Mouse (Mus musculus): ENCODE measurements at regions not wholly inside any gene's neighbourhood (a gene's known extent, or its start where the extent isn't known, plus 50 kb on each side); places are given as distances from the start of the nearest gene placed in this dataset.

- Histone ChIP-seq H3K27ac (ENCODE audit: poor library complexity, severe bottlenecking) (no peak overlapping the region), H3K4me2 (no peak overlapping the region), H3K4me1 (replicated peaks) (no peaks in the 10 kb centered on the region), H3K27me3 (replicated peaks) (no peaks in the 10 kb centered on the region), H3K9me3 (replicated peaks) (no peaks in the 10 kb centered on the region), H3K4me3 (no peak overlapping the region), H3K9ac (no peak overlapping the region), H3K36me3 (no peaks in the 10 kb centered on the region)
- ATAC-seq (ENCODE audit: insufficient number of reproducible peaks, low FRiP score): no peak
- WGBS: 78% methylated on average over 10 of the region's 10 CpGs
Observed at GRCm38 (mm10) chr1:186472955-186473354, 232.8 kb downstream of the Tgfb2 start.

- H3K4me2 ChIP-seq: no peak overlapping the region
- WGBS: 77% methylated on average over 5 of the region's 5 CpGs
- no peak overlapping the region for H3K9ac ChIP-seq
- H3K27me3 ChIP-seq (replicated peaks): no peaks in the 10 kb centered on the region
- no peak for ATAC-seq (ENCODE audit: insufficient number of reproducible peaks, low FRiP score)
- no peak overlapping the region for H3K27ac ChIP-seq (ENCODE audit: poor library complexity, severe bottlenecking)
- no peak overlapping the region for H3K4me3 ChIP-seq
- no peaks in the 10 kb centered on the region for H3K9me3 ChIP-seq (replicated peaks)
- no peaks in the 10 kb centered on the region for H3K36me3 ChIP-seq
- no peaks in the 10 kb centered on the region for H3K4me1 ChIP-seq (replicated peaks)
Observed at GRCm38 (mm10) chr1:186465526-186465925, 240.3 kb downstream of the Tgfb2 start.

GRCm38 (mm10) chr1:186460742-186461141, 245.0 kb downstream of the Tgfb2 start:
- Histone ChIP-seq H3K36me3 (no peaks in the 10 kb centered on the region), H3K4me1 (replicated peaks) (0 out of 2 replicates have a peak, but pooled peaks cover 3% of the 10 kb centered on the region), H3K9ac (no peak overlapping the region), H3K27me3 (replicated peaks) (no peaks in the 10 kb centered on the region), H3K27ac (ENCODE audit: poor library complexity, severe bottlenecking) (no peak overlapping the region), H3K9me3 (replicated peaks) (peaks cover 4% of the 10 kb centered on the region), H3K4me3 (no peak overlapping the region), H3K4me2 (no peak overlapping the region)
- no peak for ATAC-seq (ENCODE audit: insufficient number of reproducible peaks, low FRiP score)
- 69% methylated on average over 10 of the region's 10 CpGs for WGBS

- H3K27ac ChIP-seq (ENCODE audit: poor library complexity, severe bottlenecking): no peak overlapping the region
- no peak for ATAC-seq (ENCODE audit: insufficient number of reproducible peaks, low FRiP score)
- H3K27me3 ChIP-seq (replicated peaks): no peaks in the 10 kb centered on the region
- no peak overlapping the region for H3K9ac ChIP-seq
- H3K4me2 ChIP-seq: no peak overlapping the region
- H3K4me1 ChIP-seq (replicated peaks): 0 out of 2 replicates have a peak, but pooled peaks cover 3% of the 10 kb centered on the region
- H3K36me3 ChIP-seq: no peaks in the 10 kb centered on the region
- WGBS: 14% methylated on average over 2 of the region's 2 CpGs
- H3K4me3 ChIP-seq: no peak overlapping the region
- peaks cover 4% of the 10 kb centered on the region for H3K9me3 ChIP-seq (replicated peaks)
Observed at GRCm38 (mm10) chr1:186458099-186458637, 247.6 kb downstream of the Tgfb2 start.

DNA sequence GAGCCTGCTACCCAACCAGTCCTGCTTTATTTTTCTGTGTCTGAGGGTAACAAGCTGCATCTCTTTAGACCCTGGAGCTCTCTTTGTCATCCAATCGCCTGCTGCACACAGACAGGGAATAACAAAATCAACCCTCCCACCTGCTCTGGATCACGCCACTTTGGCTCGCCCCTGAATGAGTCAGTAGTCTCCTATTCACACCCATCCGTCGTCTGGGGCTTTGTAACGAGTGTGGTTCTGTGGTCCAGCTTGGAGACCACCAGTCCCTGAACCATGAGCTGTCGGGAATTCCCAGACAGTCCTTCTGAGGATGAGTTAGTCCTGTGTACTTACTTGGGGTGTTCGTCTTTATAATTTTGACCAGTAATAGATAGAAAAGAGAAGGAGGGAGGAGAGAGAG, 248.7 kb downstream of the Tgfb2 start:
- Histone ChIP-seq H3K27me3 (replicated peaks) (no peaks in the 10 kb centered on the region), H3K9ac (no peak overlapping the region), H3K9me3 (replicated peaks) (peaks cover 4% of the 10 kb centered on the region), H3K4me1 (replicated peaks) (0 out of 2 replicates have a peak, but pooled peaks cover 3% of the 10 kb centered on the region), H3K4me3 (no peak overlapping the region), H3K27ac (ENCODE audit: poor library complexity, severe bottlenecking) (no peak overlapping the region), H3K36me3 (no peaks in the 10 kb centered on the region), H3K4me2 (no peak overlapping the region)
- 78% methylated on average over 8 of the region's 8 CpGs for WGBS
- no peak for ATAC-seq (ENCODE audit: insufficient number of reproducible peaks, low FRiP score)

GRCm38 (mm10) chr1:186456131-186456530, 249.7 kb downstream of the Tgfb2 start:
- no peak for ATAC-seq (ENCODE audit: insufficient number of reproducible peaks, low FRiP score)
- H3K9ac ChIP-seq: no peak overlapping the region
- H3K27me3 ChIP-seq (replicated peaks): no peaks in the 10 kb centered on the region
- H3K27ac ChIP-seq (ENCODE audit: poor library complexity, severe bottlenecking): no peak overlapping the region
- no peak overlapping the region for H3K4me2 ChIP-seq
- H3K9me3 ChIP-seq (replicated peaks): peaks cover 4% of the 10 kb centered on the region
- H3K4me3 ChIP-seq: no peak overlapping the region
- H3K4me1 ChIP-seq (replicated peaks): 0 out of 2 replicates have a peak, but pooled peaks cover 3% of the 10 kb centered on the region
- H3K36me3 ChIP-seq: no peaks in the 10 kb centered on the region
- WGBS: 95% methylated on average over 3 of the region's 3 CpGs

DNA sequence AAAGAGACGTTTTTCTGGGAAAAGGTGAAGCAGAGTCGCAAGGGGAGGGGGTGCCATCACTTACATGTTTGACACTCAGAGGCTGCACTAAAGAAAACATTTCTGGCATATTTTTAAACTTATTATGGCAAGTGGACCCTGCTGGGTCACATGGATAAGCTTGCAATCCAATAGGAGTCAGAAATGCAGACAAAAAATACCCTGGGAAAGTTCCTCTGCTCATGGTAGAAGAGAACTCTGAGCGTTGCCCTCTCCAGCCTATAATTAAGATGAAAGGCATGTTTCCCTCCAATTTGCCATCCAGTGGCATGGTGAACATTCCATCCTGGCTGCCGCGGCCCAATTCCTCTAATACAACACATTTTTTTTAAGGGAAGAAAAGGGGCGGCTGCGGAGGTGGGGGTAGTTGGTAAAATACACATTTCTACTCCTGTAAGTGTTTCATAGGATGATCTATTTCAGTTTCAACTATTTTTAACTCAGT, 250.6 kb downstream of the Tgfb2 start:
- Histone ChIP-seq H3K9ac (no peak overlapping the region), H3K4me3 (no peak overlapping the region), H3K36me3 (no peaks in the 10 kb centered on the region), H3K4me2 (no peak overlapping the region), H3K9me3 (replicated peaks) (peaks cover 4% of the 10 kb centered on the region), H3K4me1 (replicated peaks) (0 out of 2 replicates have a peak, but pooled peaks cover 3% of the 10 kb centered on the region), H3K27me3 (replicated peaks) (no peaks in the 10 kb centered on the region), H3K27ac (ENCODE audit: poor library complexity, severe bottlenecking) (no peak overlapping the region)
- 76% methylated on average over 7 of the region's 7 CpGs for WGBS
- no peak for ATAC-seq (ENCODE audit: insufficient number of reproducible peaks, low FRiP score)

- no peak for ATAC-seq (ENCODE audit: insufficient number of reproducible peaks, low FRiP score)
- Histone ChIP-seq H3K9ac (no peak overlapping the region), H3K27me3 (replicated peaks) (no peaks in the 10 kb centered on the region), H3K4me3 (no peak overlapping the region), H3K4me1 (replicated peaks) (0 out of 2 replicates have a peak, but pooled peaks cover 3% of the 10 kb centered on the region), H3K4me2 (no peak overlapping the region), H3K36me3 (no peaks in the 10 kb centered on the region), H3K27ac (ENCODE audit: poor library complexity, severe bottlenecking) (no peak overlapping the region), H3K9me3 (replicated peaks) (peaks cover 4% of the 10 kb centered on the region)
- WGBS: 33% methylated on average over 4 of the region's 4 CpGs
Observed at GRCm38 (mm10) chr1:186454393-186455085, 251.2 kb downstream of the Tgfb2 start.

DNA sequence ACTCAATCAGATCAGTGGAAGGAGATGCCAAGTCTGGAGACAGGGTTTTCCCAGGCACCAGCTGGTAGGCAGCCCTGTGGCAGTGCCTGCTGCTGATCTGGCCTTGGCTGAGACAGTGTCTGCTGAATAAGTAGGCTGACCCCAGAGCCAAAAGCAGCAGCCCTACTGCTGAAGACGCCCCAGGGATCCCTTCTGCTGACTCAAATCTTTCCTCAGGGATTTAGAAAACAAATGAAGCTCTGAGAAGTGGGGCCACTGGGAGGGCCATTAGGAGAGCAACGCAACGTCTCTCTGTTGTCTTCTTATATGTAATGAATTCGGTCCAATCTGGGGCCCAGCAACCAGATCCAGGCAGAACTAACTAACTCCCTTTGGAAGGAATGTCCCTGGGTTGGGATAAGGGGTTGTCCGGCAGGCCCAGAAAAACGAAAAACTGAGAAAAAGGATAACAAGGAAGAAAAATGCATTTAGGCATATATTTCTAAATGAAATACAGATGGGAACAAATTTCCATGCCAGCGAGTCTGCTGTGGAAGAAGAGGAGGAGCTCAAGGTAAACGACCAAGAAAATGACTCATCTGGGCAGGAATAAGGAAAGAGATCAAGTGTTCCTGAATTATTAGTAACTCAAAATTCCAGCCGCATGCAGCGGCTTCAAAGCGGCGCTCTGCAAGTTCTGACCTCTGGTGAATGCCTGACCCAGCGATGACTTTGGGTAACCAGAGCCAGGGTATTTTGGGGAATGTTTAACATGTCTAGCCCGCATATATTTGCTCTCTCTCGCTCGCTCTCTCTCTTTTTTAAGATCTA, 256.7 kb downstream of the Tgfb2 start:
- Histone ChIP-seq H3K27me3 (replicated peaks) (no peaks in the 10 kb centered on the region), H3K9ac (no peak overlapping the region), H3K9me3 (replicated peaks) (no peaks in the 10 kb centered on the region), H3K4me2 (no peak overlapping the region), H3K36me3 (no peaks in the 10 kb centered on the region), H3K4me3 (no peak overlapping the region), H3K4me1 (replicated peaks) (peaks cover 18% of the 10 kb centered on the region), H3K27ac (ENCODE audit: poor library complexity, severe bottlenecking) (no peak overlapping the region)
- ATAC-seq (ENCODE audit: insufficient number of reproducible peaks, low FRiP score): no peak
- WGBS: 55% methylated on average over 16 of the region's 16 CpGs

DNA sequence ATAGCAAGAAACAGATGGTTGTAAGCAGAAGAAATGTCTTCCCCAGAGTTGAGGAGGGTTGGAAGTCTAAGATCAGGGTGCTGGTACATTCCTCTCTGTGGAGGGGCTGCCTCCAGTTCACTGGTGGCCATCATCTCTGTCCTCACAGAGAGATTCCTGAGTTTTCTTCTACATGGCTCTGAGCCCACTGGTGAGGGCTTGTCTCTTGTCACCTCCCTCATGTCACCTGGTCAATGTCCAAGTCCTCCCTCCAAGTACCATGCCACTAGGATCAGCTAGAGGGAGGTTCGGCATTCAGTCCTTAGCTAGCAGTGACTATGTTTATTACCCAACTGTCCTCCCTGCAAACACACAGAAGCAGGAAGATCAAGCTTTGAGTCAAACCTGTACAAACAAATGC, 258.3 kb downstream of the Tgfb2 start:
- ATAC-seq (ENCODE audit: insufficient number of reproducible peaks, low FRiP score): no peak
- Histone ChIP-seq H3K4me1 (replicated peaks) (peaks cover 21% of the 10 kb centered on the region), H3K27me3 (replicated peaks) (no peaks in the 10 kb centered on the region), H3K9ac (no peak overlapping the region), H3K27ac (ENCODE audit: poor library complexity, severe bottlenecking) (no peak overlapping the region), H3K4me2 (no peak overlapping the region), H3K9me3 (replicated peaks) (no peaks in the 10 kb centered on the region), H3K36me3 (no peaks in the 10 kb centered on the region), H3K4me3 (no peak overlapping the region)
- WGBS: 54% methylated on average over 1 of the region's 1 CpGs

- 17% methylated on average over 4 of the region's 5 CpGs for WGBS
- no peaks in the 10 kb centered on the region for H3K36me3 ChIP-seq
- H3K4me1 ChIP-seq (replicated peaks): peaks cover 21% of the 10 kb centered on the region
- H3K4me2 ChIP-seq: 0 out of 2 replicates have a peak overlapping the region, but pooled peaks have one; percentile 4
- H3K9me3 ChIP-seq (replicated peaks): no peaks in the 10 kb centered on the region
- H3K4me3 ChIP-seq: no peak overlapping the region
- no peak overlapping the region for H3K27ac ChIP-seq (ENCODE audit: poor library complexity, severe bottlenecking)
- H3K27me3 ChIP-seq (replicated peaks): no peaks in the 10 kb centered on the region
- ATAC-seq (ENCODE audit: insufficient number of reproducible peaks, low FRiP score): no peak
- no peak overlapping the region for H3K9ac ChIP-seq
Observed at GRCm38 (mm10) chr1:186444701-186445131, 261.1 kb downstream of the Tgfb2 start.
